Mouse (Mus musculus) induced T-regulatory cell, adult 2 months (primary cell): ENCODE results near the gene Ptch1.

ENCODE experiments used
- DNase-seq: peaks from one replicate; pipeline ENCODE4 v3.0.0-alpha.2; 2012; ENCODE audit warnings: low read depth

Ptch1 gene

DNA sequence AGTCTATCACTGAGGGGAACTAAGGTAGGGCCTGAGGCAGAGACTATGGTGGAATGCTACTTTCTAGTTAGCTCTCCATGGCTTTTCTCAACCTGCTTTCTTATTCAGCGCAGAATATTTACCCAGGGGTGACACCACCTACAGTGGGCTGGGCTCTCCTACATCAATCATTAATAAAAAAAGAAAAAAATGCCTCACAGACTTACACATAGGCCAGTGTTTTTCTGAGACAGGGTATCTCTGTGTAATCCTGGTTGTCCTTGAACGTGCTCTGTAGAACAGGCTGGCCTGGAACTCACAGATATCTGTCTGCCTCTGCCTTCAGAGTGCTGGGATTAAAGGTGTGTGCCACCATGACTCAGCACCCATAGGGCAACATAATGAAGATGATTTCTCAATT, 73.9 kb downstream of the Ptch1 start:
- no peak for DNase-seq

DNA sequence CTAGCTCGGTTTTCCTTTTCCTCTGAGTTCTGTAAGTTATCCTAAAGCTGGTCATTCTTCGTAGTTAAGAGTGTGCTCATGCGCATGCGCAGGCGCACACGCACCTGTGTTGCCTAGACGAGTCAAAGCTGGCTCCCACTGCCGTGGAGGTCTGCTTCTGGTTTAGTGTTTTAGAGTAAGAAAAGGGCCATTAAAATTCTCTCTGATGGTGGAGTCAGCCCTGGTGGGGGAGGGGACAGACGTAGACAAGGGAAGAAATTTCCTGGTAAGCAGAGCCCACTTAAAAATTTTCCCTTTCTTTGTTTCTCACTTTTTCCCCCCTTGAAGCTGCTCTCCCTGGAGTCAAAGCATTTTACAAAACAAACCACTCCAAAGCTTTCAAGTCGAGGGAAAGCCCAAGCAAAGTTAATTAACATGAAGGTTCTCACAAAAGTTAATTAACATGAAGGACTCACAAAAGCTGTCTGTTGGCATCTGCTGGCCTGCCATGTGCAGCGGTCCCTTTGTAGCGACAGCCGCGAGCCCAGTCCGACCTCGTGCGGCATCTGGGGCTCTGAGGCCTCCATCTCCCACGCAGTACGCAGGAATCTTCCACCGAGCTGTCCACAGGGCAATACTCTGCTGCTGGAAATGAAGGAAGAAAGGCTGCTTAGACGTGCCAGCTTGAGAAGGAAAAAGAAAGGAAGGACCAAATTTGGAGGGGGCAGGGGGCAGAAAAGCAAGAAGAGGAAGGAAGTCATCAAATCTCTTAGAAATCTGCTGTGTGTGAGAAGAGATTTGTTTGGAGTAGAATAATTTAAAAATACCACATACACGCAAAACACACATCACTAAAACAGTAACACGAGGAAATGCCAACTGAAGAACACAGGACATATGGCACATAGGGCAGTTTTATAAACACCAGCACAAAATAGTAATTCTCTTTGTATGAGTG, 76.5 kb downstream of the Ptch1 start, which contains the start of gene Fancc:
Fancc (minus strand) TSS at position 633 of the 937 bp plus-strand sequence.
- DNase-seq = peak; percentile 48

DNA sequence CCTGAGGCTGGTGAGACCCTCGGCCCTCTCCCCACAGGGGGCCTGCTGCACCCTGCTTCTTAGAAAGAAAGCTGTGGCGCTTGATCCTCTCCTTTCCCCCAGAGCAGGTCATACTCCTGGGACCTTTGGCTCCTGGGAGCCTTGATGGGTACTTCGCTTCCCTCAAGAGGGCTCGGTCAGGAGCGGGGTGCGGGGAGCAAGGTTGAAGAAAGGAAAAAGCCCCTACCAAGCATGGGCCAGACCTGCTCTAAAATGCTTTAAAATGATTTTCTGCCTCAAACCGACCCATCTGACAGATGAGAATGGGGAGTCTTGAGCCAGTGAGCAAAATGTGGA, 85.7 kb downstream of the Ptch1 start:
- DNase-seq = no peak

DNA sequence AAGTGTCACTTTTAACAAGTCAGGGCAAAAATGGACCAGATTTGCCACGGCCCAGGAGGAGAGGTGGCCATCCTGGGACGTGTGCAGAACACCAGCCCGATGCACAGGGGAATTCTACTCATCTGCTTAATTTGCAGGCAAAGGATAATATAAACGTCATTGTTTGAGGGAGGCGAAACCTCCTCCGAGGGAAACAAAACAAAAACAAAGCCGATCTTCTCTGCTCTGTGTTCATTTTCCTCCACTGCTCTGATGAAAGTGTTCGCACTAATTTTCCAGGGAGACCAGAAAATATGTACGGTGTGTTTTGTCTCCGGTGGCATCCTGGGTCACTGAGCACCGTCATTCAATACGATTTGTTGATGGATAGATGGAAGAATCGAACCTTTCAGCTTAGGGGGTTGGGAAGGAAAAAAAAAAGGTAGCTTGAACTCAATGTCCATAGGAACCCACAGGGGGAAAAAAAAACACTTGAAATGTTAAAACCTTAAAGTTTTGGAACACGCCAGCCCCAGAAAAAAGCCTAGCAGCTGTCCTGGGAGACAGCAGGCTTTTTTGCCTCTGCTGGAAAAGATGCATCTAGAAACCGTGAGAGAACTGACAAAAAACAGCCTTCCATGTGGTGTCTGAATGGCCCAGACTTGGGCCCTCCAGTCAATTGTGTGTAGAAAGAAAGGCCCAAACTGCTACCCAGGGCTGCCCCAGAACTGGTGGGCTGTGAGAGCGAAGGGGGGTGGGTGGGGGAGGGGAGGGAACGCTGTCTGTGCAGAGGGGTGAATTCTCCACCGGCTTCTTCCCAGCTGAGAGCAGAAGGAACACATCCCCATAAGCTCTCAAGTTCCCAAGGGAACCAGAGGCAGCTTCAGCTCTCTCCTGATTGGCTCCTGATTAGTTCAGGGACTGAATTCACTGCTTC, 86.3 kb downstream of the Ptch1 start:
- DNase-seq = no peak

DNA sequence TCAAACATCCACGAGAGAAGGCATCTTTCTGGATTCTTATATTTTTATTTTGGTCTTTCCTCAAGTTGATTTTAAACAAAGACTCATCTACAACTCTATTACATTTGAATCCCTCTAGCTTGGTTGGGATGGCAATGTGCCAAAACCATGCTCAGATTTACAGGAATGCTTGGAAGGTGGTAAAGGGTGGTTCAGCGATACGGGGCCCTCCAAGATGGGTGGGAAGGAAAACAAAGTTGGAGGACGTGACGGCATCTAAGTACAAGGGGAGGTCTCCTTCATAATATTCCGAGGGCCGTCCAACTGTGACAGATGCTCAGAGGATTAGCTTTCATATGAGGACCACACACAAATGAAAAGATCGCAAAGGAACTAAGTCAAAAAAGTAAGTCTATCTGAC, 98.0 kb downstream of the Ptch1 start:
- DNase-seq = no peak
